In the genomic region with DNA sequence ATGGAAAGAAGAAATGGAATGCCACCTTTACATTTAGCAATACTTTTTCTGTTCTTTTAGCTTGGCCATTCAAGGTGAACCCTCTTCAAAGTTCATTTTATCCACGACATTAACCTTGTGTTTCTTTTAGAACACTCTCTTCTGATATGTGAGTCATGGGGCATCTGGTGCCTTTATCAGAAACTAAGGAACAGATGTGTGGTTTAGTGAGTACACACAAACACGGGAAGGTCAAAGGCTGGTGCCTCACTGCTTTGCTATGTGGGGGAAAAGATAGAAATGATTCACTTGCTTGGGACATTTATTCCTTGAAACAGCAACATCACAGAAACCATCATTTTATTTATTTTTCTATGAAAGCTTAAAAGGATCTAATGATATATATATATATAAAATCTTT, we compare ENCODE assay signal across 25 mouse cellular contexts.
A peak's percentile ranks its signal among the peaks of the same experiment; 100 is the strongest.
DNase-seq lines count a peak whose midpoint lies in the region; ATAC-seq lines count a peak whose summit lies in the region.
"Had no signal": no experiment of that assay in that cellular context is flagged by ENCODE, and none has a peak within 500 bp of the region (broad histone marks: within the 10 kb centered on the region; RNA-seq: fewer than 3 reads in every experiment).

No protein-coding gene starts in this region.

- H3K27ac ChIP-seq in intestine, embryonic 15.5 days = no peak overlapping the region
- no peak overlapping the region for H3K27ac ChIP-seq in hindbrain, embryonic 14.5 days
- H3K27ac ChIP-seq: forebrain, embryonic 10.5 days; forebrain, embryonic 13.5 days; heart, adult 2 months; heart, embryonic 10.5 days; heart, embryonic 13.5 days; hindbrain, embryonic 12.5 days had no signal

- H3K9ac ChIP-seq in intestine, embryonic 15.5 days = no peak overlapping the region
- no peak overlapping the region for H3K9ac ChIP-seq in hindbrain, embryonic 14.5 days
- H3K9ac ChIP-seq: forebrain, embryonic 13.5 days; heart, embryonic 13.5 days; hindbrain, embryonic 12.5 days had no signal

- peak; percentile 67 to 76 for DNase-seq in adrenal gland, adult (ENCODE audit: inconsistent age in 2 of 2, low spot score in 1 of 2)
- DNase-seq in adrenal gland, postnatal 25 days = no peak
- DNase-seq in adrenal gland, postnatal 14 days = peak; percentile 10
- DNase-seq in adrenal gland, postnatal 10 days = no peak
- no peak for DNase-seq in hindbrain, embryonic 14.5 days (ENCODE audit: low spot score)
- DNase-seq: B cell, adult 2 months; cerebellum, adult 18-20 months; cerebellum, adult 9-10 months; cerebellum, postnatal 14 days; gastrocnemius, postnatal 10 days; gastrocnemius, postnatal 36 days; heart, adult 2 months; kidney, adult 11 months had no signal

- no peak overlapping the region for H3K4me3 ChIP-seq in intestine, embryonic 15.5 days (replicated peaks)
- H3K4me3 ChIP-seq in hindbrain, embryonic 14.5 days (replicated peaks; ENCODE audit: low read length) = no peak overlapping the region
- H3K4me3 ChIP-seq: forebrain, embryonic 10.5 days; forebrain, embryonic 13.5 days; heart, adult 2 months; heart, embryonic 10.5 days; heart, embryonic 13.5 days; hindbrain, embryonic 12.5 days had no signal

- no peaks in the 10 kb centered on the region for H3K27me3 ChIP-seq in intestine, embryonic 15.5 days (replicated peaks)
- no peaks in the 10 kb centered on the region for H3K27me3 ChIP-seq in hindbrain, embryonic 14.5 days (ENCODE audit: control insufficient read depth, insufficient read depth, low read length)
- H3K27me3 ChIP-seq: CH12.LX; forebrain, embryonic 13.5 days; heart, embryonic 13.5 days; hindbrain, embryonic 12.5 days had no signal

- no peaks in the 10 kb centered on the region for H3K4me1 ChIP-seq in intestine, embryonic 15.5 days (replicated peaks)
- H3K4me1 ChIP-seq in hindbrain, embryonic 14.5 days (replicated peaks; ENCODE audit: control insufficient read depth, insufficient read depth, low read length) = no peaks in the 10 kb centered on the region
- H3K4me1 ChIP-seq: forebrain, embryonic 10.5 days; forebrain, embryonic 13.5 days; heart, embryonic 10.5 days; heart, embryonic 13.5 days; hindbrain, embryonic 12.5 days had no signal

- no peaks in the 10 kb centered on the region for H3K9me3 ChIP-seq in intestine, embryonic 15.5 days
- no peaks in the 10 kb centered on the region for H3K9me3 ChIP-seq in hindbrain, embryonic 14.5 days (ENCODE audit: control insufficient read depth, low read length)
- H3K9me3 ChIP-seq: forebrain, embryonic 10.5 days; forebrain, embryonic 13.5 days; heart, embryonic 10.5 days; heart, embryonic 13.5 days; hindbrain, embryonic 12.5 days had no signal

- no peak overlapping the region for H3K4me2 ChIP-seq in intestine, embryonic 15.5 days (replicated peaks)
- no peak overlapping the region for H3K4me2 ChIP-seq in hindbrain, embryonic 14.5 days (replicated peaks)
- H3K4me2 ChIP-seq: forebrain, embryonic 13.5 days; heart, embryonic 13.5 days; hindbrain, embryonic 12.5 days had no signal

- peak; percentile 85 for ATAC-seq in intestine, embryonic 15.5 days
- ATAC-seq in megakaryocyte-erythroid progenitor cell, adult 5-6 weeks (replicated peaks; ENCODE audit: low FRiP score, low TSS enrichment, poor library complexity, severe bottlenecking) = no peak
- ATAC-seq in hindbrain, embryonic 14.5 days (ENCODE audit: low FRiP score) = no peak
- ATAC-seq: forebrain, embryonic 13.5 days; forebrain, embryonic 16.5 days; hindbrain, embryonic 16.5 days; Patski had no signal

- H3K36me3 ChIP-seq in intestine, embryonic 15.5 days = no peaks in the 10 kb centered on the region
- no peaks in the 10 kb centered on the region for H3K36me3 ChIP-seq in hindbrain, embryonic 14.5 days (replicated peaks; ENCODE audit: control insufficient read depth, insufficient read depth)
- H3K36me3 ChIP-seq: forebrain, embryonic 10.5 days; G1E; heart, embryonic 10.5 days; heart, embryonic 13.5 days; hindbrain, embryonic 12.5 days had no signal

- WGBS in intestine, embryonic 15.5 days = 36% methylated on average over 2 of the region's 2 CpGs
- WGBS in hindbrain, embryonic 14.5 days = 73% methylated on average over 2 of the region's 2 CpGs

Comparison
In these comparisons a context has a peak if more than half of its experiments do, and no peak if none do; other contexts are left out.
1. DNase-seq: peak in adrenal gland, adult (2 of 2) and adrenal gland, postnatal 14 days (single experiment); none in adrenal gland, postnatal 25 days (single experiment), adrenal gland, postnatal 10 days (single experiment) and hindbrain, embryonic 14.5 days (single experiment).